ENCODE assay signal across 20 mouse cellular contexts in genomic region chr14:100627523-100627922, GRCm38 (mm10).
DNase-seq lines count a peak whose midpoint lies in the region; ATAC-seq and TF ChIP-seq lines count a peak whose summit lies in the region.
"Had no signal": no experiment of that assay in that cellular context is flagged by ENCODE, and none has a peak within 500 bp of the region (broad histone marks: within the 10 kb centered on the region; RNA-seq: fewer than 3 reads in every experiment).

No protein-coding gene starts in this region.

- H3K4me3 ChIP-seq in hindbrain, embryonic 12.5 days: no peak overlapping the region
- no peak overlapping the region for H3K4me3 ChIP-seq in hindbrain, embryonic 16.5 days (ENCODE audit: low read length)
- H3K4me3 ChIP-seq: embryonic facial prominence, embryonic 13.5 days; erythroblast, embryonic 14.5 days; forebrain, embryonic 10.5 days; forebrain, embryonic 12.5 days had no signal

- peak; percentile 39 for DNase-seq in brain, embryonic 14.5 days (ENCODE audit: low read depth)
- DNase-seq in retina, embryonic 14.5 days (ENCODE audit: low spot score): peak; percentile 54
- DNase-seq in thymus, postnatal 25 days: no peak
- no peak for DNase-seq in gastrocnemius, postnatal 14 days
- DNase-seq: adrenal gland, adult 2 months; adrenal gland, postnatal 10 days; adrenal gland, postnatal 25 days; cerebellum, adult 11-12 months; cerebellum, adult 2 months; cerebellum, adult 9-10 months; cerebellum, postnatal 10 days; cerebellum, postnatal 25 days had no signal

- H3K4me1 ChIP-seq in hindbrain, embryonic 12.5 days: no peaks in the 10 kb centered on the region
- no peaks in the 10 kb centered on the region for H3K4me1 ChIP-seq in hindbrain, embryonic 16.5 days (ENCODE audit: control insufficient read depth, insufficient read depth, low read depth, low read length)
- H3K4me1 ChIP-seq: embryonic facial prominence, embryonic 13.5 days; forebrain, embryonic 12.5 days had no signal

- intact Hi-C loops in gastrocnemius, postnatal 14 days (cut with DNase I; ENCODE audit: low total_unique reads): no loop called here

- no peaks in the 10 kb centered on the region for H3K27me3 ChIP-seq in hindbrain, embryonic 12.5 days
- no peaks in the 10 kb centered on the region for H3K27me3 ChIP-seq in hindbrain, embryonic 16.5 days (replicated peaks; ENCODE audit: control insufficient read depth, insufficient read depth, low read length)
- H3K27me3 ChIP-seq: embryonic facial prominence, embryonic 13.5 days; forebrain, embryonic 12.5 days had no signal

- H3K36me3 ChIP-seq in hindbrain, embryonic 12.5 days: no peaks in the 10 kb centered on the region
- H3K36me3 ChIP-seq in hindbrain, embryonic 16.5 days (ENCODE audit: control insufficient read depth, insufficient read depth, low read length): no peaks in the 10 kb centered on the region
- H3K36me3 ChIP-seq: embryonic facial prominence, embryonic 13.5 days; forebrain, embryonic 10.5 days; forebrain, embryonic 12.5 days had no signal

- no peak overlapping the region for H3K27ac ChIP-seq in hindbrain, embryonic 12.5 days
- no peak overlapping the region for H3K27ac ChIP-seq in hindbrain, embryonic 16.5 days (ENCODE audit: low read depth, low read length)
- H3K27ac ChIP-seq: embryonic facial prominence, embryonic 13.5 days; forebrain, embryonic 10.5 days; forebrain, embryonic 12.5 days had no signal

- H3K9ac ChIP-seq in hindbrain, embryonic 12.5 days: no peak overlapping the region
- no peak overlapping the region for H3K9ac ChIP-seq in hindbrain, embryonic 16.5 days (ENCODE audit: low read depth, low read length)
- H3K9ac ChIP-seq: embryonic facial prominence, embryonic 13.5 days; forebrain, embryonic 12.5 days had no signal

- H3K4me2 ChIP-seq in hindbrain, embryonic 12.5 days (replicated peaks): no peak overlapping the region
- no peak overlapping the region for H3K4me2 ChIP-seq in hindbrain, embryonic 16.5 days (ENCODE audit: low read length)
- H3K4me2 ChIP-seq: embryonic facial prominence, embryonic 13.5 days; forebrain, embryonic 12.5 days had no signal

- no peaks in the 10 kb centered on the region for H3K9me3 ChIP-seq in hindbrain, embryonic 12.5 days (replicated peaks)
- H3K9me3 ChIP-seq in hindbrain, embryonic 16.5 days (ENCODE audit: control insufficient read depth, low read length): no peaks in the 10 kb centered on the region
- H3K9me3 ChIP-seq: embryonic facial prominence, embryonic 13.5 days; forebrain, embryonic 10.5 days; forebrain, embryonic 12.5 days had no signal

- TF ChIP-seq POLR2A in brain, embryonic 14.5 days (IDR thresholded peaks at IDR 0.05; ENCODE audit: borderline replicate concordance, extremely low read depth, insufficient read depth, insufficient read length, poor library complexity, severe bottlenecking): no peak

- TF ChIP-seq CTCF in brain, embryonic 14.5 days (IDR thresholded peaks at IDR 0.05; ENCODE audit: borderline replicate concordance, extremely low read depth, insufficient read depth, insufficient read length): no peak

- WGBS in hindbrain, embryonic 12.5 days: 23% methylated on average over 2 of the region's 2 CpGs
- 31% methylated on average over 2 of the region's 2 CpGs for WGBS in hindbrain, embryonic 16.5 days

- ATAC-seq in hindbrain, embryonic 12.5 days (ENCODE audit: low FRiP score): 0 out of 2 replicates have a peak, but pooled peaks have one; percentile 29
- no peak for ATAC-seq in hindbrain, embryonic 16.5 days
- ATAC-seq: forebrain, embryonic 14.5 days; forebrain, embryonic 16.5 days had no signal

Comparison
In these comparisons a context has a peak if more than half of its experiments do, and no peak if none do; other contexts are left out.
1. DNase-seq: peak in brain, embryonic 14.5 days (single experiment) and retina, embryonic 14.5 days (single experiment); none in thymus, postnatal 25 days (single experiment) and gastrocnemius, postnatal 14 days (single experiment).